Mouse (Mus musculus) ES-E14 (cell line): Measurements from ENCODE around the gene Dusp1. TPM values are rescaled to one million over a fixed set of nuclear protein-coding genes. Genes with fewer than 3 reads are reported as not detected.
A peak's percentile ranks its signal among the peaks of the same experiment; 100 is the strongest.

Source experiments
- DNase-seq: peaks from one replicate; pipeline ENCODE4 v3.0.0-alpha.2; 2013; ENCODE audit warnings: low read depth, low spot score
- H3K27ac ChIP-seq: 2 replicates; pipeline ENCODE4 v1.5.1; 2012; ENCODE audit warnings: low read depth, mild to moderate bottlenecking, low read length, moderate library complexity, mixed read lengths; ENCODE audit not compliant: poor library complexity, insufficient read depth, severe bottlenecking
- H3K36me3 ChIP-seq: 2 replicates; pipeline ENCODE4 v1.6.1; 2012; ENCODE audit warnings: mild to moderate bottlenecking, low read length, moderate library complexity, mixed read lengths; ENCODE audit not compliant: control insufficient read depth, poor library complexity, insufficient read depth, severe bottlenecking
- H3K4me1 ChIP-seq, 2 experiments: fragments of 150-350 bp in 1 of 2; sonication (generic) in 1 of 2; 2 replicates each; pipeline ENCODE4 v1.6.1; 2012; ENCODE audit warnings: low read length in 2 of 2, mild to moderate bottlenecking in 1 of 2, mixed read lengths in 1 of 2; ENCODE audit not compliant: control insufficient read depth in 2 of 2, insufficient read depth in 2 of 2, poor library complexity in 1 of 2
- H3K4me3 ChIP-seq, 2 experiments: fragments of 150-350 bp in 1 of 2; sonication (generic) in 1 of 2; 2 replicates each; pipeline ENCODE4 v1.5.1; 2012; ENCODE audit warnings: low read length in 2 of 2, low read depth in 1 of 2, mild to moderate bottlenecking in 1 of 2, mixed read lengths in 1 of 2; ENCODE audit not compliant: insufficient read depth in 1 of 2, poor library complexity in 1 of 2, severe bottlenecking in 1 of 2
- H3K9ac ChIP-seq: 2 replicates; pipeline ENCODE4 v1.6.1; 2012; ENCODE audit warnings: low read depth, mild to moderate bottlenecking, low read length, mixed read lengths; ENCODE audit not compliant: poor library complexity, insufficient read depth, severe bottlenecking
- H3K9me3 ChIP-seq: fragments of 150-350 bp; sonication (generic); 2 replicates; pipeline ENCODE4 v1.6.1; 2012; ENCODE audit warnings: low read depth, mild to moderate bottlenecking, low read length; ENCODE audit not compliant: control insufficient read depth, insufficient read depth
- CHD2 ChIP-seq: IDR thresholded peaks from 2 replicates; pipeline ENCODE4 v1.6.1; 2014; ENCODE audit warnings: mild to moderate bottlenecking, low read depth, low read length, inconsistent platforms
- HCFC1 ChIP-seq: IDR thresholded peaks from 2 replicates; pipeline ENCODE4 v1.6.1; 2012; ENCODE audit warnings: low read length, inconsistent platforms, borderline replicate concordance; ENCODE audit not compliant: insufficient read depth
- MAFK ChIP-seq: IDR thresholded peaks from 2 replicates; pipeline ENCODE4 v1.6.1; 2014; ENCODE audit warnings: mild to moderate bottlenecking, low read depth, low read length, inconsistent platforms; ENCODE audit not compliant: insufficient read depth
- ZC3H11A ChIP-seq: IDR thresholded peaks from 2 replicates; pipeline ENCODE4 v1.6.1; 2012; ENCODE audit warnings: low read depth, mild to moderate bottlenecking, inconsistent platforms, low read length, borderline replicate concordance
- ZNF384 ChIP-seq: IDR thresholded peaks from 2 replicates; pipeline ENCODE4 v1.6.1; 2012; ENCODE audit warnings: low read depth, low read length, inconsistent platforms
- in situ Hi-C, 2 experiments: fragments of 600-800 bp; cut with MboI; formaldehyde crosslinking; loops; one replicate each; pipeline ENCODE4 v1.15.1; 2025; ENCODE audit warnings: low sequenced_read_pairs in 2 of 2, inconsistent platforms in 1 of 2; ENCODE audit not compliant: unreplicated experiment in 2 of 2
- total RNA-seq: library from RNA; depleted of rRNA; stranded (reverse); fragments of 300-350 nt; gene quantifications from 2 replicates; pipeline ENCODE4 v1.2.3, GENCODE M21; 2012

Dusp1 gene
- total RNA-seq, 1 experiment: 21.2 TPM

GRCm38 (mm10) chr17:26548566-26548965, 13.4 kb downstream of the Dusp1 start:
- peak overlapping the region; percentile 75; the same call in 1 of the 2 replicates for H3K9ac ChIP-seq
- no peaks in the 10 kb centered on the region for H3K36me3 ChIP-seq
- H3K9me3 ChIP-seq: no peaks in the 10 kb centered on the region
- H3K27ac ChIP-seq: peak overlapping the region; percentile 99
- H3K4me3 ChIP-seq: peak overlapping the region in 1 of 2 experiments; percentile 6; a peak in 1 of 4 replicates
- no peak for DNase-seq
- peaks cover 8 to 29% of the 10 kb centered on the region in 2 experiments; a peak in 3 of 4 replicates for H3K4me1 ChIP-seq
- in situ Hi-C loops: no loop called here
- TF ChIP-seq ZNF384 (no peak), ZC3H11A (no peak), CHD2 (no peak), MAFK (no peak), HCFC1 (no peak)

DNA sequence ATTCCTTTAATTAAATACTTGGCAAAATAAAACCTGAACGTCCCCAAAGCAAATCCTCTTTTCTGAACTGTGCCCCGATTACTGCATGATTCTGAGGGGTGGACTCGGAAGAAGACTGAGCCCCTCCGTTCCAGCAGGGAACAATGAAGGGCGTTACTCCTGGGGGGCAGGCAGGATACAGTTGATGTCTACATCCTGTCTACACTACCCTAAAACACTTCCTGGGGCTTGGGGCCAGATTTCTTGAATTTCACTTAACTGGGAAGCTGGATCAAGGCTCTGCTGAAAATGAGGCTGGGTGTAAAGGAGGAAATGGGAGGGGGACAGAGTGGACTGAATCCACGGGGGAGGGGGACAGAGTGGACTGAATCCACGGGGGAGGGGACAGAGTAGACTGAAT, 14.2 kb downstream of the Dusp1 start:
- no peak overlapping the region; the same call in 1 of the 2 replicates for H3K9ac ChIP-seq
- no peaks in the 10 kb centered on the region for H3K36me3 ChIP-seq
- no peak for TF ChIP-seq ZC3H11A
- no peak for TF ChIP-seq ZNF384
- TF ChIP-seq MAFK: no peak
- no peak for TF ChIP-seq HCFC1
- TF ChIP-seq CHD2: no peak
- no peak for DNase-seq
- H3K4me1 ChIP-seq: peaks cover 8 to 29% of the 10 kb centered on the region in 2 experiments; a peak in 3 of 4 replicates
- in situ Hi-C loops: no loop called here
- H3K27ac ChIP-seq: peak overlapping the region; percentile 99
- H3K9me3 ChIP-seq: no peaks in the 10 kb centered on the region
- no peak overlapping the region for H3K4me3 ChIP-seq

- in situ Hi-C loops: no loop called here
- H3K4me3 ChIP-seq: no peak overlapping the region
- no peak for DNase-seq
- peaks cover 5 to 18% of the 10 kb centered on the region in 2 experiments for H3K4me1 ChIP-seq
- H3K9ac ChIP-seq: no peak overlapping the region
- H3K9me3 ChIP-seq: no peaks in the 10 kb centered on the region
- TF ChIP-seq ZC3H11A (no peak), MAFK (no peak), ZNF384 (no peak), CHD2 (no peak), HCFC1 (no peak)
- H3K27ac ChIP-seq: no peak overlapping the region
- H3K36me3 ChIP-seq: no peaks in the 10 kb centered on the region
Observed at GRCm38 (mm10) chr17:26544319-26544963, 17.5 kb downstream of the Dusp1 start.

GRCm38 (mm10) chr17:26540083-26540482, 21.8 kb downstream of the Dusp1 start:
- no peaks in the 10 kb centered on the region for H3K36me3 ChIP-seq
- H3K4me1 ChIP-seq: peaks cover 3 to 22% of the 10 kb centered on the region in 2 experiments
- no peak for DNase-seq
- no peak overlapping the region for H3K27ac ChIP-seq
- H3K9ac ChIP-seq: no peak overlapping the region
- H3K9me3 ChIP-seq: no peaks in the 10 kb centered on the region
- no peak overlapping the region for H3K4me3 ChIP-seq
- in situ Hi-C loops: no loop called here
- TF ChIP-seq CHD2 (no peak), ZC3H11A (no peak), MAFK (no peak), ZNF384 (no peak), HCFC1 (no peak)
